Mouse (Mus musculus): Measurements from ENCODE around the gene Gm10134. TPM values are rescaled to one million over a fixed set of nuclear protein-coding genes. Genes with fewer than 3 reads are reported as not detected.
"Not testable (repeated sequence)": the region's sequence is repeated elsewhere in the genome, so short reads cannot be mapped to it uniquely, and the experiment has no call there.

Gene Gm10134
- polyA plus RNA-seq, 1 experiment = not detected

GRCm38 (mm10) chr2:28496671-28497070, 9.2 kb upstream of the Gm10134 start, which contains the start of gene Gbgt1:
Gene Gbgt1, plus strand, starts transcription at chr2:28496891.
- no peak within 1 kb of the TSS for H3ac ChIP-seq (ENCODE audit: control insufficient read depth, insufficient read length, low read depth)
- H3K36me3 ChIP-seq (ENCODE audit: control insufficient read depth, insufficient read depth) = no peaks in the 10 kb centered on the region
- no peak within 1 kb of the TSS for H3K4me3 ChIP-seq (ENCODE audit: insufficient read depth, poor library complexity, severe bottlenecking)
- no peaks in the 10 kb centered on the region for H3K79me3 ChIP-seq (ENCODE audit: low read depth)
- no peaks in the 10 kb centered on the region for H3K27me3 ChIP-seq (ENCODE audit: control insufficient read depth, insufficient read depth, insufficient read length)
- TF ChIP-seq MAX (IDR thresholded peaks at IDR 0.05) (no peak), CEBPB (IDR thresholded peaks at IDR 0.05; ENCODE audit: low read depth) (no peak), CTCF (IDR thresholded peaks at IDR 0.05; ENCODE audit: control insufficient read depth, insufficient read depth, insufficient read length) (no peak), FOSL1 (IDR thresholded peaks at IDR 0.05; ENCODE audit: insufficient read depth, low read length, poor library complexity, severe bottlenecking) (no peak), MYOG (IDR thresholded peaks at IDR 0.05; ENCODE audit: control insufficient read depth, extremely low read depth, insufficient read length) (no peak), USF1 (IDR thresholded peaks at IDR 0.05; ENCODE audit: low read depth) (no peak), MYOD1 (IDR thresholded peaks at IDR 0.05; ENCODE audit: control insufficient read depth, insufficient read length, low read depth) (no peak)
- H3K79me2 ChIP-seq (ENCODE audit: control insufficient read depth, insufficient read depth) = no peaks in the 10 kb centered on the region

DNA sequence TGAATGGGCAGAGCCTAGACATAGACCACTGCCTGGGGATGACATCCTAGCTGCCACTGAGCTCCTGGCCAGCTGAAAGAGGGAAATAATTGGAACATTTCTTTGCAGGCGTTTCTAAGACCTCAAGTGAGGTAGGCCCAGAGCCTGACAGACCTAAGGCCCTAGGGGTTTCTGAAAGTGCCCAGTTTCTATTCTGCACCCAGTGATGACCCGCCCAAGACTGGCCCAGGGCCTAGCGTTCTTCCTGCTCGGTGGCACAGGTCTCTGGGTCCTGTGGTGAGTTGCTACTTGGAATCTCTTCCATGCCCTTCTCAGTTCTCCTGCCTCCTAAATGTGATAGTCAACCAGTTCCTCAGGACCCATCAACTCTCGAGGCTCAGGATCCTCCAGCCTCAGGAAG, 8.3 kb upstream of the Gm10134 start:
- Histone ChIP-seq H3K36me3 (ENCODE audit: control insufficient read depth, insufficient read depth) (no peaks in the 10 kb centered on the region), H3ac (ENCODE audit: control insufficient read depth, insufficient read length, low read depth) (no peak overlapping the region), H3K27me3 (ENCODE audit: control insufficient read depth, insufficient read depth, insufficient read length) (no peaks in the 10 kb centered on the region), H3K4me3 (ENCODE audit: insufficient read depth, poor library complexity, severe bottlenecking) (no peak overlapping the region), H3K79me2 (ENCODE audit: control insufficient read depth, insufficient read depth) (no peaks in the 10 kb centered on the region), H3K79me3 (ENCODE audit: low read depth) (no peaks in the 10 kb centered on the region)
- TF ChIP-seq USF1 (IDR thresholded peaks at IDR 0.05; ENCODE audit: low read depth) (no peak), CEBPB (IDR thresholded peaks at IDR 0.05; ENCODE audit: low read depth) (no peak), CTCF (IDR thresholded peaks at IDR 0.05; ENCODE audit: control insufficient read depth, insufficient read depth, insufficient read length) (no peak), MAX (IDR thresholded peaks at IDR 0.05) (no peak), MYOD1 (IDR thresholded peaks at IDR 0.05; ENCODE audit: control insufficient read depth, insufficient read length, low read depth) (no peak), MYOG (IDR thresholded peaks at IDR 0.05; ENCODE audit: control insufficient read depth, extremely low read depth, insufficient read length) (no peak), FOSL1 (IDR thresholded peaks at IDR 0.05; ENCODE audit: insufficient read depth, low read length, poor library complexity, severe bottlenecking) (no peak)

DNA sequence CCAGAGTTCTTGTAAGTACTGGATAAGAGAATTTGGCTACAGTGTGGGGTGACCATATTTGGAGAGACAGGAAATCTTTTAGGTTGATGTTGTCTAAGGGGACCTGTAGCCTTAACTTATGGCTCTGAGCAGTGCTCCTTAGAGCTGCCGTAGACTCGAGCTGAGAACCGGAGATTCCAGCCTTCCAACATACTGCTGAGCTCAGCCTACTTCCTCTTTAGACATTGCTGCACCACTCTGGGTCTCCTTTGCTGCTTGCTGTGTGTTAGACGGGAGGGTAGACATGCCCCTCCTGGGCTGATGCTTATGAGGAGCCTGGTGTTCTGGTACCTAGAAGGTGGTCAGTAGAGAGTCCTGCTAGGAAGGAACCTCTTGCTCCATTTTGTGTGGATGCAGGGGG, 7.5 kb upstream of the Gm10134 start:
- H3K27me3 ChIP-seq (ENCODE audit: control insufficient read depth, insufficient read depth, insufficient read length) = no peaks in the 10 kb centered on the region
- TF ChIP-seq FOSL1 (IDR thresholded peaks at IDR 0.05; ENCODE audit: insufficient read depth, low read length, poor library complexity, severe bottlenecking) (no peak), USF1 (IDR thresholded peaks at IDR 0.05; ENCODE audit: low read depth) (no peak), CTCF (IDR thresholded peaks at IDR 0.05; ENCODE audit: control insufficient read depth, insufficient read depth, insufficient read length) (no peak), MYOD1 (IDR thresholded peaks at IDR 0.05; ENCODE audit: control insufficient read depth, insufficient read length, low read depth) (no peak), MAX (IDR thresholded peaks at IDR 0.05) (no peak), CEBPB (IDR thresholded peaks at IDR 0.05; ENCODE audit: low read depth) (no peak), MYOG (IDR thresholded peaks at IDR 0.05; ENCODE audit: control insufficient read depth, extremely low read depth, insufficient read length) (no peak)
- H3K79me2 ChIP-seq (ENCODE audit: control insufficient read depth, insufficient read depth) = no peaks in the 10 kb centered on the region
- H3ac ChIP-seq (ENCODE audit: control insufficient read depth, insufficient read length, low read depth) = no peak overlapping the region
- H3K36me3 ChIP-seq (ENCODE audit: control insufficient read depth, insufficient read depth) = no peaks in the 10 kb centered on the region
- no peaks in the 10 kb centered on the region for H3K79me3 ChIP-seq (ENCODE audit: low read depth)
- H3K4me3 ChIP-seq (ENCODE audit: insufficient read depth, poor library complexity, severe bottlenecking) = no peak overlapping the region

GRCm38 (mm10) chr2:28502987-28503386, 2.9 kb upstream of the Gm10134 start:
- H3K4me3 ChIP-seq (ENCODE audit: insufficient read depth, poor library complexity, severe bottlenecking) = no peak overlapping the region
- H3K79me3 ChIP-seq (ENCODE audit: low read depth) = no peaks in the 10 kb centered on the region
- no peak overlapping the region for H3ac ChIP-seq (ENCODE audit: control insufficient read depth, insufficient read length, low read depth)
- no peaks in the 10 kb centered on the region for H3K79me2 ChIP-seq (ENCODE audit: control insufficient read depth, insufficient read depth)
- TF ChIP-seq USF1 (IDR thresholded peaks at IDR 0.05; ENCODE audit: low read depth) = no peak
- TF ChIP-seq CTCF (IDR thresholded peaks at IDR 0.05; ENCODE audit: control insufficient read depth, insufficient read depth, insufficient read length) = no peak
- TF ChIP-seq MYOG (IDR thresholded peaks at IDR 0.05; ENCODE audit: control insufficient read depth, extremely low read depth, insufficient read length) = no peak
- TF ChIP-seq CEBPB (IDR thresholded peaks at IDR 0.05; ENCODE audit: low read depth) = no peak
- TF ChIP-seq FOSL1 (IDR thresholded peaks at IDR 0.05; ENCODE audit: insufficient read depth, low read length, poor library complexity, severe bottlenecking) = no peak
- no peaks in the 10 kb centered on the region for H3K36me3 ChIP-seq (ENCODE audit: control insufficient read depth, insufficient read depth)
- H3K27me3 ChIP-seq (ENCODE audit: control insufficient read depth, insufficient read depth, insufficient read length) = peaks cover 15% of the 10 kb centered on the region

DNA sequence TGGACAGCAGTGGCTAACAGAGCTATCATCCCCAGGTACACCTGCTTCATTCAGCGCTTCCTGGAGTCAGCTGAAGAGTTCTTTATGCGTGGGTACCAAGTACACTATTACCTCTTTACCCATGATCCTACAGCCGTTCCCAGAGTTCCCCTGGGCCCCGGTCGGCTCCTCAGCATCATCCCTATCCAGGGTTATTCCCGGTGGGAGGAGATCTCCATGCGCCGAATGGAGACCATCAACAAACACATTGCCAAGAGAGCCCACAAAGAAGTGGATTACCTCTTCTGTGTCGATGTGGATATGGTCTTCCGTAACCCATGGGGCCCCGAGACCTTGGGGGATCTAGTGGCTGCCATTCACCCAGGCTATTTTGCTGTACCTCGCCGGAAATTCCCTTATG, 1.2 kb upstream of the Gm10134 start:
- no peaks in the 10 kb centered on the region for H3K79me3 ChIP-seq (ENCODE audit: low read depth)
- TF ChIP-seq FOSL1 (IDR thresholded peaks at IDR 0.05; ENCODE audit: insufficient read depth, low read length, poor library complexity, severe bottlenecking) (no peak), MAX (IDR thresholded peaks at IDR 0.05) (no peak), CTCF (IDR thresholded peaks at IDR 0.05; ENCODE audit: control insufficient read depth, insufficient read depth, insufficient read length) (no peak), CEBPB (IDR thresholded peaks at IDR 0.05; ENCODE audit: low read depth) (no peak), USF1 (IDR thresholded peaks at IDR 0.05; ENCODE audit: low read depth) (no peak)
- H3K4me3 ChIP-seq (ENCODE audit: insufficient read depth, poor library complexity, severe bottlenecking) = no peak overlapping the region
- H3K36me3 ChIP-seq (ENCODE audit: control insufficient read depth, insufficient read depth) = no peaks in the 10 kb centered on the region
- no peak overlapping the region for H3ac ChIP-seq (ENCODE audit: control insufficient read depth, insufficient read length, low read depth)
- H3K79me2 ChIP-seq (ENCODE audit: control insufficient read depth, insufficient read depth) = no peaks in the 10 kb centered on the region
- peaks cover 19% of the 10 kb centered on the region for H3K27me3 ChIP-seq (ENCODE audit: control insufficient read depth, insufficient read depth, insufficient read length)

GRCm38 (mm10) chr2:28506291-28506690, 396 bp downstream of the Gm10134 start:
- no peaks in the 10 kb centered on the region for H3K36me3 ChIP-seq (ENCODE audit: control insufficient read depth, insufficient read depth)
- no peaks in the 10 kb centered on the region for H3K79me2 ChIP-seq (ENCODE audit: control insufficient read depth, insufficient read depth)
- H3K27me3 ChIP-seq (ENCODE audit: control insufficient read depth, insufficient read depth, insufficient read length) = peaks cover 30% of the 10 kb centered on the region
- no peak overlapping the region for H3ac ChIP-seq (ENCODE audit: control insufficient read depth, insufficient read length, low read depth)
- no peak for TF ChIP-seq USF1 (IDR thresholded peaks at IDR 0.05; ENCODE audit: low read depth)
- no peak for TF ChIP-seq CEBPB (IDR thresholded peaks at IDR 0.05; ENCODE audit: low read depth)
- no peak for TF ChIP-seq MAX (IDR thresholded peaks at IDR 0.05)
- TF ChIP-seq CTCF (IDR thresholded peaks at IDR 0.05; ENCODE audit: control insufficient read depth, insufficient read depth, insufficient read length) = no peak
- no peak for TF ChIP-seq MYOD1 (IDR thresholded peaks at IDR 0.05; ENCODE audit: control insufficient read depth, insufficient read length, low read depth)
- TF ChIP-seq MYOG (IDR thresholded peaks at IDR 0.05; ENCODE audit: control insufficient read depth, extremely low read depth, insufficient read length) = no peak
- no peak for TF ChIP-seq FOSL1 (IDR thresholded peaks at IDR 0.05; ENCODE audit: insufficient read depth, low read length, poor library complexity, severe bottlenecking)
- no peak overlapping the region for H3K4me3 ChIP-seq (ENCODE audit: insufficient read depth, poor library complexity, severe bottlenecking)
- no peaks in the 10 kb centered on the region for H3K79me3 ChIP-seq (ENCODE audit: low read depth)

- not testable (repeated sequence) for H3K79me3 ChIP-seq (ENCODE audit: low read depth); H3K79me2 ChIP-seq (ENCODE audit: control insufficient read depth, insufficient read depth); H3K36me3 ChIP-seq (ENCODE audit: control insufficient read depth, insufficient read depth); H3ac ChIP-seq (ENCODE audit: control insufficient read depth, insufficient read length, low read depth); H3K4me3 ChIP-seq (ENCODE audit: insufficient read depth, poor library complexity, severe bottlenecking)
- H3K27me3 ChIP-seq (ENCODE audit: control insufficient read depth, insufficient read depth, insufficient read length) = peaks cover 24% of the 10 kb centered on the region
These were observed 5.7 kb downstream of the Gm10134 start for GRCm38 (mm10) chr2:28511600-28511999.

Data from C2C12 (cell line).